Mouse (Mus musculus) c-Kit-positive CD71-negative TER-119-negative erythroid progenitor cells, embryonic 14.5 days (primary cell): Measurements from ENCODE around the gene Kcnj12.

Source experiments
- DNase-seq: peaks from one replicate; pipeline ENCODE4 v3.0.0-alpha.2; 2013; ENCODE audit warnings: low read depth

The Kcnj12 gene

DNA sequence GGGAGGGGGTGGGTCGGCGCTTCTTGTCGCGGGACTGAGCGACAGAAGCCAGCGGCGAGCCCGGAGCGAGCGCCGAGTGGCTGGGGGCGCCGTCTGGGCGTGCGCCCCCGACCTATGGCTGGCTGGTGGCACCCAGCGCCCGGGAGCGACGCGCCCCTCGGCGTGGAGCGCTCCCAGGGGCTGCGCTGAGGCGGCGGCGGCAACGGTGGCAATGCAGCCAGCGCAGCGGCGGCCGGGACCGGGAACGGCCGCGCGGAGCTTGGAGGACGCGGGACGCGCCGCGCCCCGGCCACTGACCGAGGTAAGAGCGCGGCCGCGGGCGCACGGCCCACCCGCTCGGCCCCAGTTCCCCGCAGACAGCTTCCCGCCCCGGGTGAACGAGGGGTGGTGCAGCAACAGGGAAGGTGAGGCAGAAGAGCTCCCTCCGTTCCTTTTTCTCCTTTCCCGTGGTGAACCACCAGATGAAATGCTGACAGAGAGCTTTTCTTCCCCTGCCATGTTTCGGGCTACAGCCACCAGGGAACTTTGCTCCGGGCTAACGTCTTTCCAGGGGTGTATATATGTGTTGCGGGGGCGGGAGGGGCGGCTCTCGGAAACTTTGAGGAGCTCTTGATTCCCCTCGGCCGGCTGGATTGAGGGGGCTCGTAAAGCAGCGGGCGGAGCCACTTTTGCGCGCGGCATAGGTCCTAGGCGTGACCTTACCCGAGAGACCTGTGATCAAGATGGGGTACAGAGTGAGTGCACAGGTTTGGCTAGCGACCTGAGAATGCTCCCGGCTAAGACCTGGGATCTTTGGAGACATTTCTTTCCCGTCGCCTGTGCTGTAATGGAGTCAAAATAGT is at the start of gene Kcnj12:
TSS of gene Kcnj12 (plus strand) at position 15 of the 842 bp plus-strand sequence.
- no peak for DNase-seq

DNA sequence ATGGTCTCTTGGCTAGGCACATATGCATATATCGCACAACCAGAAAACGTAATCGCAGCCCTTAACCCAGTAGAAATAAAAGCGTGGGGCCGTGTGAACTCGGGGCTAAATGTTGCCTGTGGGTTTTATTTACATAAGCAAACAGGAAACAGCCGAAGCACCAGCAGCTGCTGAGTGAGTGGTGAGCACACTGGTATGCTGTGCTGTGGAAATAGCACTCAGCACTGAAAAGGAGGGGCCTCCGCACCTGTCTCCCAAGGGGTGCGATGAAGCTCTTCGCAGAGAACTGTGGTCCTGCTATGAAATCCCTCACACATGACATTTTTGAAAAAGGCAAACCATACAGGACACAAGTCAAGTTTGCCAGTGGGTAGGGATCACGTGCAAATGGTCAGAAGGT is 47.3 kb upstream of the Kcnj12 start:
- no peak for DNase-seq

DNA sequence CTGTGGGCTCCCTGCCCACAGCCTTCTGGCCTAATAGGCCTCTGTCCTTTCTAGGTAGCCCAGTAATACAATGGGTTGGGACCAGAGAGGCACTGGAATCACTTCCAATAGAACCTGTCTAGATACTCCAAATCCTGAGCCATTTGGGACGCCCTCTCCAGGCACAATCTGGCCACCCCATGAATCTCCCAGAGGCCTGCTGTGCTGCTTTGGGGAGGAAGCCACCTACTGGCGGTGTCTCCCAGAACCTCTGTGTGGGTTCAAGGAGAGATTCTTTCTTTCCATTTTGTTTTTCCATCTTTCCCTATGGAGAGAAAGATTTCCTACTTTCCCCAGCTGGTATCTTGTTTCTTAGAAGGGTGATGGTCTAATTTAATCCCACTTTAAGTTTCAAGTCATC is 46.1 kb upstream of the Kcnj12 start:
- DNase-seq: no peak

DNA sequence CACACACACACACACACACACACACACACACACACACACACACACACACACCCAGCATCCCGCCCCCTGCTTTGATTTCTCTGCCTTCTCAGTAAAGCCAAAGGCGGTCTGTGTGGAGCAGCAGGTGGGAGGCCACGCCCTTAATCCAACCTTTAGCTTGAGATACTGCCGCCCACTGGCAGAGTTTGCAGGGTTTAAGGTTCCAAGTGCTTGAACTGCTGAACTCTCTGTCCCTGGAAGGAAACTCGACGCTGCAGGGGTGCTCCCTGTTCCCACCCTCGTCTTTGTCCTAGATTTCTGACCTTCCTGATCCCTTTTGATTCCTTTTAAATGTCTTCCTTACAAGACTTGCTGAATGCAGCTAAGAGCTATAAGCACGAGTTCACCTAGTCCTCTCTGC is 45.6 kb upstream of the Kcnj12 start:
- no peak for DNase-seq

DNA sequence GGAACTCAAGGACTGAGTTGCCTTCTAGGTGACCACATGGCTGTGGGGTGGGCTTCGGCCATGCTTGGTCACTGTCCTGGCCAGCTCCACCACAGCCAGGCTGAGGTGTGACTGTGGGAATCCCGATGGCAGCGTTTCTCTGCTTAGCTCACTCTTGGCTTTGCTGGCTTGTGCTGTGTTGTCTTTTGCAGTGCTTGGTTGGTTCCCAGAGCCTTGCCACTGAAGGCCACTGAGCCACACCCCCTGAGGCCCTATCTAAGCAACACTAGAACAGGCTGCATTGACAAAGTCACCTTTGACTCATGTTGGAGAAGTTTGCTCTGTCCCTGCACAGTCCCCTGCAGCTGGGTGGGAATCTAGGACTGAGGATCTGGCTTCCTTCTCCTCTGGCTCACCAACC is 45.2 kb upstream of the Kcnj12 start:
- no peak for DNase-seq

DNA sequence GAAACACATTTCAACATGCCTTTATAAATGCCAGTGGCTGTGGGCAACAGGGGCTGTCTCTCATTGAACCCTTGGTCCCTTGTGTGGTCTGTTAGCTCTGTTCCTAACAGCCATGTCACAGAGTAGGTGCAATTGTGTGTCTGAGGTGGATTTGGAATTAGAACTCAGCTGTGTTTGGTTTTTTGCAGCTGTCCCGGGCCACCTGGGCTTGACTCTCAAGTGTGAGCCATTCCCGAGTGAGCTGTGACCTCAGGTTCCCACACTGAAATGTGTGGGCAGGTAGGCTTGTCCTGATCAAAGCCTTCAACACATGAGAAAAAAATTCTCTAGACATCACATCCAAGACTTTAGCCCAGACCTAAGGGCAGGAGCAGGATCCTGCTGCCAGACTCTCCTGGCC is 43.7 kb upstream of the Kcnj12 start:
- DNase-seq: no peak

DNA sequence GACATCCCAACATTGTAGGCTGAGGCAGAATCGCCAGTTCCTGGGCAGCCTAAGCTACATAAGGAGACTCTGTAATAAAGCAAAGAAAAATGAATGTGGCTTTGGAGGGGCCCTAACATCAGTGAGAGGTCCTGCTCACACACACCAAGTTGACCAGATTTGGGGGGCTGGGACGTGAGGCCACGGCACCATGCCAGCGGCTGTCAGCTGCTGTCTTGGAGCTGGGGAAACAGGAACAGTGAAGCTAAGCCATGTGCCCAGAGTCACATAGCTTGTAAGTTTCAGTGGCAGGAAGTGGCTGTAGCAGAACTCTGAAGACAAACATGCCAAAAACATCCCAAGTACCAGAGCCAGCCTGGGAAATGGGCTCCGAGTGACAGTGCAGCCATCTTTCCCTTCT is 42.6 kb upstream of the Kcnj12 start:
- no peak for DNase-seq

DNA sequence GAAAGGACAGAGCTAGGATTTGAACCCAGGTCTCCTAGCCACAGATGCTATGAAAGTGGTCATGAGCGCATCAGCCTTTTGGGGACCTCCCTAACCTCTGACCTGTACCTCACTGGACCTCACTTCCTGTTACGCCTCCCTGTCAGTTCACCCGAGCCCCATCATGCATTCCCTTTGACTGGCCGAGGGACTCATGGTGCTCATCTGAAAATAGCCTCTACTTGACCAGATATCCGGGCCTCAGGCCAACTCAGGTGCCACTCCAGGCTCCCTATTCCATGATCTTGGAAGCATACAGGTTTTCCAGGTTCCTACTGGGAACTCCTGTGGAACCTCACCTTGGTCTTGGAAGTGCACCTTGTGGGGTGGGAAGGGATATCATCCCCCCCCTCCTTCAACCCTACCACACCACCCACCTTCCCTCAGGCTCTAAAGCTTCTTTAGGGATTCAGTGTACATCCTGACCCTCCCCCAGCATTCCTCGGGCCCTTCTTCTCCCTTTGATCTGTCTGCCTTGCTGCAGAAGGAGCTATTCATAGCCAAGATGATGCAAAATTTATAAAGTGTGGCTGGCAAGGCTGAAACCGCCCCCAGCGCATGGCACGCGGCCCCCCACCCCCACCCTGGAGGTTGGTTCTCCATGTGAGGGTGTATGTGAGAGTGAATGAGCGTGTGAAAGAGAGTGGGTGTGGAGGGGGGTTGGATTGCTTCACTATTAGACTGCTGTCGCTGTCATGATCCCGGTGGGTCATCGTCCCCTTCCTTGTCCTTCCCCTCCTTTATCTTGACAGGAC is 40.5 kb upstream of the Kcnj12 start:
- no peak for DNase-seq

DNA sequence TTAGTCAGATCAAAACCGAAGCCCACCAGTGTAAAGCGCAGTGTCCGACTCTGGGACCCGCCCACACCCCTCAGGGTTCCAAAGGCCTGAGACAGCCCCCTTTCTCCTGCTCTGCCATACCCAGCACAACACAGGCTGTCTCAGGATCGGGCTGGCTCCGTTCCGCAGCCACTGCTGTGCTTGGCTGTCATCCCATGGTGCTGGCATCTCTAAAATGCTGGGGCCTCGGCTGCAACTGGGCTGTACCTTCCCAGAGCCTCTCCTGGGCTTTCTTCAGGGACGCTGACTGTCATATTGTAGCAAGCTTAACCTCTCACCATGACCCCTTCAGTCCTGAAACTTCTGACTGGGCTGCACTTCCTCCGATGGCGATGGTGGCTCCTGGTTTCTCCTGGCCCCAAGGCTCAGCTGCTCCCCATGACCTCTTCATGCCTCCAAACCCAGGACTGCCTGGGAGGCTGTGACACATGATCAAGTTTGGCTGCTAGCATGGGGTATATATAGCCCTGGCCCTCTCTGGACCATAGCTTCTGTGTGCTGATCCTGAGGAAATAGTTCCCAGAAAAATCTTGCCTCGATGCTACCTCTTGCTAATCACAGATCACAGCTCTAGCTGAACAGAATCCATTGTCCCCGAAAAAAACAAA is 37.3 kb upstream of the Kcnj12 start:
- DNase-seq: no peak

DNA sequence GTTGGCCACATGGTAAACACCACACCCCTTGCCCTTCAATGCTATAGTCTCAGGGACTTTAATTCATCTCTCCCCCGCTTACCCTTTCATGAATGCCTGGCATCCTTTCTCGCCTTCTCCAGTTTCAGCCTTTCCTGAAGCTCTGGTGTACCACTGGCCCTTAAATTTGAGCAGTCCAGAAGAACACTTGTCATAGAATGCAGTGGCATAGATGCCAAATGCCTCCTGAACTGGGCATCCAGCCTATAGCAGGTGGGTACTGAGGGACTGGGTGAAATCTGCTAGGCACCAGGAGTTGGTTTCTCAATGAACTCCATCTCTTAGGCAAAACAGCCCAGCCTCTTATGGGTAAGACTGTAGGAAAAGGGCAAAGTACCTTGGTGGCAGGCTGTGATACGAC is 31.9 kb upstream of the Kcnj12 start:
- DNase-seq: no peak

DNA sequence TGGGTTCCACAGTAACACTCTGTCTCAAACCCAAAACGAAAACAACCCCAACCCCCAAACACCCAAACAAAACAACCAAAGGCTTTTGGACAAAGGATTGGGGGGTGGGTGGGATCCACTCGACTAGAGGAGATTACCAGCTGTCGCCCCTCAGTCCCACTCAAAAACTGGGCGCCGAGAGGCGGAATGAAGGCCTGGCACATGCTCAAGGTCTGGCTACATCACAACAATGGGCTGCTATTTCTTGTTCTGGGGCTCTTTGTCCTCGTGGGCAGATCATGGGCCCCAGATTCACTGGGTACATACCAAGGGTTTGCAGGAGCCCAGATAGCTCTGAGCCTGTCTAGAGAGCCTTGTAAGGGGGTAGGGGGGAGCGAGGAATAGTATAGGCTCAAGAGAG is 19.6 kb upstream of the Kcnj12 start:
- DNase-seq: no peak

DNA sequence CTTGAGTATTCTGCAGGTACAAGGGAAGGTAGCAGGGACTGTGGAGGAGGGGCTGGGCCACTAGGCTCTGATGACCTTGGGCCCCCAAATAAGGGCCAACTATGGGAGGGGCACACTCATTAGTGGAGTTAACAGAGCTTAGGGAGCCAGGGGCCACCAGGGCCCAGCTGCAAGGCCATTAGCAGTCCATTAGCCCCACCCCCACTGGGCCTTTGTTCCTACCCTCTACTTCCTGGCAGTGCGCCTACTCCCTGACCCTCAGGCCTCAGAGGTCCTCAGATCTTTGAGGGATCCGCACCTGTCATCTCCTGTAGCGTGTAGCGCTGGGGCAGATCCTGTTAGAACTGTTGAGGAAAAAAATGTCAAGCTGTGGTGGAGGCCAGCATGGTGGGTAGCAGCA is 18.3 kb upstream of the Kcnj12 start:
- no peak for DNase-seq

DNA sequence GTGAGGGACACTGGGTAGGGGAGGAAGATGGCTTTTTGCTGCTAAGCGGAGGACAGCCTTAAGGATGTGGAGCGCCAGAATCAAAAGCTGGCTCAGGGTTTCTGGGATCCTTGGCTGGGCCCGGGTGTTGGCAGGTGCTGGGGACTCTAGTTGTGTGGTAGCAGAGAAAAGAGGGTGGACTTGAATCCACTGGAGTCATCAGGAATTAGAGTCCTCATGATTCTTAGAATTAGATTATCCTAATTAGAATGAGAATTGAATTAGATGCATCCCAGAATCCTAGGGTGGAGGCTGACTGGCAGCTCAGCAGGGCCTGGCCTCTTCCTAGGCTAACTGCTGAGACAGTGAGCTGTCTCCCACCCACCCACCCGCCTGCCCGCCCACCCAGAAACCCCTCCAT is 17.6 kb upstream of the Kcnj12 start:
- no peak for DNase-seq

DNA sequence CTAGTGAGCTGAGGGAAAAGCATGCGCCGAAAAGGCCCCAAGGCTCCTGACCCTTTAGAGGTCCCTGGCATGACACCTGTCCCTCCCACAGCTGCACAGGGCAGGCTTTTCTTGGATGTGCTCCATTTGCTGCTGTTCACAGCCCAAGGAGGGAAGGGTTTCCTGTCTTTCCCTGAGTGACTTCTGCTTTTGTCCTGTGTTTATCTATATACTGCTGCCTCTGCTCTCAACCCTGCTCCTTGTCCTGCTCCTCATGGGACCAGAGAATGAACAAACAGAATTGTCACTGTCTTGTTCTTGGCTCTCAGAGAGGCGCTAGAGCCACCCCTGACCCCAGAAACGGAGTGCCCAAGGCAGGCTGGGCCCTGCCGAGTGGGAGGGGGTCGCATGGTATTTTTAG is 17.0 kb upstream of the Kcnj12 start:
- DNase-seq: no peak

DNA sequence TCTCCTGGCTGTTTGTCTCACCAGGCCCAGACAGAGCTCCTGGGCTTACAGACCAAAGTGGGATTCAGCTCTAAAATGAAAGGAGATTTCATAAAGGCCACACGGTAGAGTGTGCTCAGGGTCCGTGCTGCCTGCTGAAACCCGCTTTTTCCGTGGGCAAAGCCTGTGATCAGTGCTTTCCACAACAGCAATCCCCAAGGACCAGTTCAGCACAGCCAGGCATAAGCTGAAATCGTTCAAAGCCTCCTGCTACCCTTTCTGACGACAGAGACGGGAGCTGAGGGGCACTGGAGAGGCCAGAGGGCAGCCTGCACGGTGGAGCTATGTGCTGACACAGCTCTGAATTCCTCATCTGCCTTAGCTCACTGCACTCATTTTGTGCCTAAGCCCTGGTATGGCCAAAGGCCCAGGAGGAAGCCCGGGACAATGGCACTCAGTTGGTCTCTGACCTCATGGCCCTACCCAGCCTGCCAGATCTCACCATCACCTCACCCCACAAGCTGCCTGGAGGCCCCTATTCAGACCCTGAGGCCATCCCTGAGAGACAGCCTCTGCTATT is 10.5 kb upstream of the Kcnj12 start:
- DNase-seq: no peak

DNA sequence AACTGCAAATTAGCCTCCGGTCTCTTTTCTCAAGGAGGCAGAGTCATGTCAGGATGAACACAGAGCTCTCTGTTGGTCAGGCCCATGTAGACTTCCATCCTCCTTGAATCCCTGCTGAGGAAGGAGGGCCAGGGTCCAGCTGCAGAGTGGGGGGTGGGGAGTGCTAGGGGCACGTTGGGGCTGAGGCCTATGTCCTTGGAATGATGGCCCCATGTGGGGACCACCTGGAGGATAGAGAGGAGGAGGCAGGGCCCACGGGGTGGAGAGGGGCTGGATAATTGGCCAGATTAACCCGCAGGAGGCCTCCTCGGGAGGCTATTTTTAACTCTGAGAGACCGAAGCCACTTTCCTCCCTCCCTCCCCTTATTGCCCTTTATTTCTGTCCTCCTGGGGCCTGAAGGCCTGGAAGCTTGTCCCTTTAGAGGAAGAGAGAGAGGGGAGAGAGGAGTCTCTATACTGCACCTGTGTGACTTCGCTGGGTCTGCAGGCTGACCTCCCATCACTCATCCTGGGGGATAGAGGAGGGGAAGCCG is 5.4 kb upstream of the Kcnj12 start:
- no peak for DNase-seq

DNA sequence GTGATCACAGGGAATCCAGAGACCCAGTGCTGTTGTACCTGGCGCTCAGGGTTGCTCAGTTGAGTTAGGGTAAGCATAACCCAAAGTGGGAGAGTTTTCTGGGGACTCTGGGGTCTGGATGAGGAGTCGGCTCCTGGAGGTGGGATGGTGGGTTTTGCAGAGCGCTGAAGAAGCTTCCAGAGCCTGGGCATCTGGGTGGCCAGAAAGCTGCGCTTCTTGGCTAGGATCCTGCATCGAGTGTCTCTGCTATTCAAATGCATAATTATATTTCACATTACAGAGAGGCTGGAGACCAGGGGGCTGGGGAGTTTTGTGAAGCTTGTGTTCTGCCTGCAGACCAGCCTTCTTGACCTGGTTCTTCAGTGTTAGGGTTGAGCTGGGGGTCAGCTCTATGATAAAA is 1.2 kb upstream of the Kcnj12 start:
- DNase-seq: no peak

DNA sequence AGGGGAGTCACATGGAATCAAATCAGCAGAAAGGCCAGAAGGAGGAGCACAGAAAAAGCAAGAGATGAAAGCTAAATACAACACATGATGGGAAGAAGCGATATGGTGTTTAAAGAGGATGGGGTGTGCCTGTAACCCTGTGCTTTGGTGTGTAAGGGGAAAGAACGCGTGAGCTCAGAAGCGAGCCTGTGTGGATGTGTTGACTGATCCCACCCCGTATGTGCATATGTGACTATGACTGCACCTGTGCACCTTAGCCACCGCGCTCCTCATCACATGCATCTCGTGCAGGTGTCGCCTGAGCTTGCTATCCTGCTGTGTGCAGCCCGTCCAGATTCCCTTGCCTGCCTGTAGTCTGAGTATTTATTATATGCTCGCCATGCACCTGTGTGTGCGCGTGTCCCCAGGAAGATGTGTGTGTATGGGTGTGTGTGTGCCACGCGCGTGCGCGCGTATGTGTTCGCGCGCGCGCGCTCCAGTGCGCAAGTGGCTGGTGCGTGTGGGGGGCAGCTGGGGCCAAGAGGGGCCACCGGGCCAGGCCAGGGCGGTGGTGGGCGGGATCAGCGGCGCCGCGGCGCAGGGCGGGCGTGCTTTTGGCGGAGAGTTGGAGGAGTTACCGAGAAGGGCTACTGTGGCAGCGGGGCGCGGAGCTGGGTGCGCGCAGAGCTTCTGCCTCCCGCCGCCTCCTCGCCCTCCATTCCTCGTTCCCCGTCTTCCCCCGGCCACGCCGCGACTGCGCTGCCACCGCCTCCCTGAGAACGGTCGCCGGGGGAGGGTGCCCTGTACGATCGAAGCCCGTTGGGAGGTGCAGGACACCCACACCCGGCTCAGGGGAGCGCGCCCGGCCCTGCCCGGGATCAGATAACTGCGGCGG is 451 bp upstream of the Kcnj12 start:
- no peak for DNase-seq

DNA sequence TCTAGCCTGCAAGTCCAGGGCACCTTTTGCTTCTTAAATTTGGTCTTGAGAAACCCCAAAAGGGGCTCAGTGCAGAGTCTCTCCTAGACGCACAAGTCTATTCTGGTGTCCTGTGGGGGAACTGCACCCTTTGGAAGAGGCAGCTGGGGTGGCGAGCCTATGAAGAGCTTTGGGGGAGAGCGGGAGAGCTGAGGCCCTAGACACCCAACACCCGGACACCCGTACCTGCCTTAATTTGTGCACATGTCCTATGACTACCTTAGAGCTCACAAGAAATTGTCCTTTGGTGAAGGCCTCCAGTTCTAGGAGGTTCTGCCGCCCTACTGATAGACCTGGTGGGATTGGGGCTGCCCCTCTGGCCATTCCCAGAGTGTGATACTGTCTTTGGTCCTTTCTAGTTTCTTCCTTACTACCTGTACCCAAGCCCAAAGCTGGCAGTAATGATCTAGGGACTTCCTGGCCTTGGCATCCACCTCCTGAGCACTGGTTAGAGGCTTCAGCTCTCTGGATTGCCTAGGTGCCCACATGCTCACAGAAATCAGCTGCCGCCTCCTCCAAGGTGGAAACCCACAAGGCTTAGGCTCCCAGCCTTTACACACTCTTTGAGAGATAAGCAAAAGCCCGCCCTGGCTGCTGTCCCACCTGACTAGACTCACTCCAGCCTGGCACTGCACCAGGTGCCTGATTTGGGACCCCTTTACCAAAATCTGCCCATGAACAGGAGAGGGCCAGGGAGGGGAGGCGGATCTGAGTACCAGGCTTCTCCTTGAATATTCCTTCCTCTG is 1.2 kb downstream of the Kcnj12 start:
- DNase-seq: no peak

DNA sequence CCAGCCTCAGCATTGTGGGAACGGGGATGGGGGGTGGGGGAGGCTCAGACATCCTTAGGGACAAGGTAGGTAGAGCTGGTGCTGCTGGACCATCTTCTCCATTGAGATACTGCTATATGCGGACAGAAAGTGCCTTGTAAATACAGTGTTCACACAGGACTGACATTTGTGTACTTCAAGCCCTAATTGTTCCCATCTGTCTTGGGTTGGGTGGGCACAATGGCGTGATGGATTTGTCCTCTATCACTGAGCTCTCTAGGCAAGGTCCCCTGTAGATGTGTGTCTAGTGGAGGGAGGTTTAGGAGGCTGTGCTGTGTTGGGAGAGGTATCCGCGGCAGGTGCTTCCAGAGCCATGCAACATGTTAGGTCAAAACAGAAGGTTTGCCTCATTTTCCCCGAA is 2.0 kb downstream of the Kcnj12 start:
- no peak for DNase-seq

DNA sequence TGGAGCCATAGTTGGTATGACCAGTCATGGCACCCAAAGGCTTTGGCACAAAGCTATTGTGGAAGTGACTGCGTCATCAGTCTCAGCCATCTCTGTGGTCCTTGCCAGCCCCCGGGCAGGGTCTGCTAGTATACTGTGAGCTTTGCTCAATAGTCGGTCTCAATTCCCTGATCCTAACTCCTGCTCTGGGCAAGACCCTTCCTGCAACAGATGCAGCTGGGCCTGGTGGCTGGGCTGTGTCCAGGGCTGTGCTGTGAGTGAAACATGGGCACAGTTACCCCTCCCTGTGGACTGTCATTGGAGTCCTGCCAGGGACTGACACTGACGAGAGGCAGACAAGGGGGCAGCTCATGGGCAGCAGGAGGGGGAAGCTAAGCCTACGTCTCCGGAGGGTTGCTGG is 2.6 kb downstream of the Kcnj12 start:
- DNase-seq: no peak
